ENCODE assay signal across 7 mouse cellular contexts in genomic region chr1:186116086-186116600, GRCm38 (mm10). TPM values are rescaled to one million over a fixed set of nuclear protein-coding genes. Genes with fewer than 3 reads are reported as not detected.
DNase-seq lines count a peak whose midpoint lies in the region; ATAC-seq and TF ChIP-seq lines count a peak whose summit lies in the region.

No protein-coding gene starts in this region.

- H3K36me3 ChIP-seq in lung, postnatal 0 days (ENCODE audit: insufficient read depth, low read length), result no peaks in the 10 kb centered on the region
- peaks cover 14% of the 10 kb centered on the region for H3K36me3 ChIP-seq in forebrain, embryonic 10.5 days (replicated peaks)
- H3K36me3 ChIP-seq in limb, embryonic 15.5 days, result no peaks in the 10 kb centered on the region; the same call in 1 of the 2 replicates

- H3K27ac ChIP-seq in lung, postnatal 0 days (ENCODE audit: low read length), result no peak overlapping the region
- peak overlapping the region; percentile 93; the same call in 1 of the 2 replicates for H3K27ac ChIP-seq in forebrain, embryonic 10.5 days
- H3K27ac ChIP-seq in limb, embryonic 15.5 days, result no peak overlapping the region

- TF ChIP-seq CTCF in lung, postnatal 0 days (IDR thresholded peaks at IDR 0.05), result no peak

- no peak for TF ChIP-seq EP300 in lung, postnatal 0 days (IDR thresholded peaks at IDR 0.05)

- no peaks in the 10 kb centered on the region for H3K9me3 ChIP-seq in lung, postnatal 0 days (ENCODE audit: low read length)
- H3K9me3 ChIP-seq in forebrain, embryonic 10.5 days, result no peaks in the 10 kb centered on the region
- no peaks in the 10 kb centered on the region for H3K9me3 ChIP-seq in limb, embryonic 15.5 days

- no peak overlapping the region for H3K4me3 ChIP-seq in lung, postnatal 0 days (ENCODE audit: low read depth, low read length)
- H3K4me3 ChIP-seq in forebrain, embryonic 10.5 days, result peak overlapping the region; percentile 75
- peak overlapping the region; percentile 74 for H3K4me3 ChIP-seq in limb, embryonic 15.5 days

- H3K27me3 ChIP-seq in lung, postnatal 0 days (replicated peaks; ENCODE audit: insufficient read depth, low read length), result no peaks in the 10 kb centered on the region
- no peaks in the 10 kb centered on the region for H3K27me3 ChIP-seq in forebrain, embryonic 10.5 days (ENCODE audit: poor library complexity, severe bottlenecking)
- H3K27me3 ChIP-seq in limb, embryonic 15.5 days, result no peaks in the 10 kb centered on the region

- ATAC-seq in lung, postnatal 0 days, result no peak
- ATAC-seq in limb, embryonic 15.5 days (ENCODE audit: insufficient number of reproducible peaks, low FRiP score, low TSS enrichment, low read depth), result no peak

- H3K9ac ChIP-seq in lung, postnatal 0 days (replicated peaks; ENCODE audit: low read depth), result no peak overlapping the region
- H3K9ac ChIP-seq in limb, embryonic 15.5 days, result no peak overlapping the region; the same call in 1 of the 2 replicates

- peak; percentile 25 for DNase-seq in lung, postnatal 0 days (ENCODE audit: low spot score)
- DNase-seq in lung, adult 18-20 months, result no peak
- DNase-seq in forebrain, embryonic 10.5 days (ENCODE audit: extremely low spot score, low spot score), result no peak
- DNase-seq in thymus, postnatal 14 days, result no peak
- no peak for DNase-seq in MN1 (ENCODE audit: low spot score)
- no peak for DNase-seq in adrenal gland, adult (ENCODE audit: inconsistent age in 2 of 2, low spot score in 1 of 2)

- no peaks in the 10 kb centered on the region; the same call in 1 of the 2 replicates for H3K4me1 ChIP-seq in lung, postnatal 0 days (ENCODE audit: insufficient read depth, low read depth, low read length)
- peaks cover 12% of the 10 kb centered on the region for H3K4me1 ChIP-seq in forebrain, embryonic 10.5 days
- peaks cover 7% of the 10 kb centered on the region for H3K4me1 ChIP-seq in limb, embryonic 15.5 days

- peak overlapping the region; percentile 66; the same call in 1 of the 2 replicates for H3K4me2 ChIP-seq in lung, postnatal 0 days (replicated peaks; ENCODE audit: low read depth, low read length)
- H3K4me2 ChIP-seq in limb, embryonic 15.5 days, result peak overlapping the region; percentile 76

- 62% methylated on average over 7 of the region's 7 CpGs for WGBS in lung, postnatal 0 days
- WGBS in forebrain, embryonic 10.5 days, result 81% methylated on average over 7 of the region's 7 CpGs
- 62% methylated on average over 7 of the region's 7 CpGs for WGBS in limb, embryonic 15.5 days

RNA-seq across cellular contexts. Expression of gene Lyplal1, which starts 1.0 kb away (rescaled TPM):
- polyA plus RNA-seq in lung, postnatal 0 days (2015; fragmentation: Nextera tagmentation; extraction: Ambion mirVana), result 14.7 and 16.9 TPM in 2 replicates
- 18.3 and 18.8 TPM in 2 replicates for polyA plus RNA-seq in forebrain, embryonic 10.5 days (2016; fragmentation: Nextera tagmentation; extraction: Ambion mirVana)
- polyA plus RNA-seq in limb, embryonic 15.5 days (2015; fragmentation: Nextera tagmentation; extraction: Ambion mirVana), result 13.0 and 16.4 TPM in 2 replicates
